Mouse (Mus musculus): ENCODE results near the gene Rnf208. TPM values are rescaled to one million over a fixed set of nuclear protein-coding genes. Genes with fewer than 3 reads are reported as not detected.
A peak's percentile ranks its signal among the peaks of the same experiment; 100 is the strongest.

The Rnf208 gene
- polyA plus RNA-seq, 1 experiment from 2014 or later, result 47.5 TPM

DNA sequence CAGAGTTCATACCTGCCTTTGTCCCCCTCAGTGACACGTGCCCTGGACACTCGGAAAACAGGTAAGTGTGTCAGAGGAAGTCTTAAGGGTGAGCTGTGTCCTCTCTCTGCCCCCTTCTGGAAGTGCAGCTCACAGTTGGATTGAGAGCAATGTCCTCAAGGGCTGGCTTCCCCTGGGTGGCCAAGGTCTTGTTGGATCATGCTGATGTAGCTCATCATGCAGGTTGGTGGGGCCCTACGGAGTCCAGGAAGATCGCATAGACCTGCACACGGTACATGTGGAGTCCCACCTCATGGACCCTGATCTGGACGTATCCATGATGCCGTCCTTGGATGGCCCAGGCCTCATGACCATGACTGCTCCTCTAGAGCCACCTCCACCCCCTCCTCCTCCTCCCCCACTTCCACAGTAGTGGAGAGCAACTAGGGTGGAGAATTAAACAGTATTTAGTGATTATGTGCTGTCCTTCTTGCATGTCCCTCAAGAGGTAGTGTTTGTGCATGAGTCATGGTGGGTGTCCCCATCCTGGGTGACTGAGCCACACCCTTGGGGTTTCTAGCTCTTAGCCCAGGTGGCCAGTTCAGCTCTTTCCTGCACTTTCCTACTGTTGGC is 46.8 kb downstream of the Rnf208 start:
- WGBS, result 81% methylated on average over 7 of the region's 7 CpGs
- ATAC-seq (ENCODE audit: low FRiP score, low read depth), result no peak

DNA sequence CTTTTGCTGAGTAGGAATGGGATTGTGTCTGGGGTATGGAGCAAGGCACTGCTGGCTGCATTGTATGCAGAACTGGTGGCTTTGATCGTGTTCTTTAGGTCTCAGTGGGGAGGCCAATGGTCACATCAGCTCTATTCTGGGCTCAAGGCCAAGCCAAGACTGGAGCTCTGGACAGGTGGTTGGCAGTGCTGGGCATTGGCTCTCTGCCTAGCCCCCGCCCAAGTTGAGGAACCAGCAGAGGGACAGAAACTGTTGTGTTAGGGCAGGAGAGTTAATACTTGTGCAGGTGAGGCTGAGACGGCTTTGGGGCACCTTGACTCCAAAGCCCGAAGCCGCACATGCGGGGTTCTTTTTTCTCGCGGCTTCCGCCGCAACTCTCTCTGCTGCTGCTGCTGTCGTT is 47.6 kb downstream of the Rnf208 start, which contains the start of gene Lrrc26:
Gene Lrrc26, plus strand, starts transcription at position 265 of the 400 bp plus-strand sequence.
- Histone ChIP-seq H3K9ac (no peak within 1 kb of the TSS), H3K4me2 (replicated peaks) (peak within 1 kb of the TSS; percentile 38), H3K36me3 (peaks cover 16% of the 10 kb centered on the region), H3K4me1 (peaks cover 23% of the 10 kb centered on the region), H3K9me3 (no peaks in the 10 kb centered on the region), H3K4me3 (peak within 1 kb of the TSS; percentile 13; the same call in 1 of the 2 replicates), H3K27me3 (replicated peaks) (peaks cover 69% of the 10 kb centered on the region), H3K27ac (no peak within 1 kb of the TSS)
- WGBS, result 12% methylated on average over 11 of the region's 11 CpGs
- ATAC-seq (ENCODE audit: low FRiP score, low read depth), result no peak

More for the DNA sequence above, 46.8 kb downstream of the Rnf208 start:
- Histone ChIP-seq H3K36me3 (peaks cover 24% of the 10 kb centered on the region), H3K4me1 (peaks cover 23% of the 10 kb centered on the region), H3K9me3 (no peaks in the 10 kb centered on the region), H3K9ac (no peak overlapping the region), H3K4me3 (no peak overlapping the region), H3K27me3 (replicated peaks) (peaks cover 62% of the 10 kb centered on the region), H3K4me2 (replicated peaks) (no peak overlapping the region), H3K27ac (no peak overlapping the region)

GRCm38 (mm10) chr2:25290101-25290815 is 48.2 kb downstream of the Rnf208 start:
- no peak overlapping the region for H3K27ac ChIP-seq
- 2% methylated on average over 54 of the region's 54 CpGs for WGBS
- peak overlapping the region; percentile 5; the same call in 1 of the 2 replicates for H3K4me3 ChIP-seq
- H3K4me1 ChIP-seq, result peaks cover 23% of the 10 kb centered on the region
- H3K4me2 ChIP-seq (replicated peaks), result peak overlapping the region; percentile 38
- peaks cover 75% of the 10 kb centered on the region for H3K27me3 ChIP-seq (replicated peaks)
- no peak overlapping the region for H3K9ac ChIP-seq
- ATAC-seq (ENCODE audit: low FRiP score, low read depth), result no peak
- peaks cover 10% of the 10 kb centered on the region for H3K36me3 ChIP-seq
- no peaks in the 10 kb centered on the region for H3K9me3 ChIP-seq

DNA sequence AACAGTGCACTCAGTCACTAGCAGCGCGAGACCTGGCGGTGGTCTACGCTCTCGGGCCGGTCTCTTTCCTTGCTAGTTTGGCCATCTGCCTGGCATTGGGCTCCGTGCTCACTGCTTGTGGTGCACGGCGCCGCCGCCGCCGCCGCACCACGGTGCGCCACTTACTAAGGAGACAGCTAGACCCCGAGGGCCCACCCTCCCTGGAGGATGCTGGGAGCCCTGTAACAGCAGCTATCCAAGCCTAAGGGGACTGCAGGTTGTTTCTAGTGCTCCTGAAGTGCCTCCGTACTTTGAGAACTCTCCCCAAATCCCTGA is 48.7 kb downstream of the Rnf208 start:
- Histone ChIP-seq H3K9ac (no peak overlapping the region), H3K4me2 (replicated peaks) (peak overlapping the region; percentile 38), H3K4me1 (peaks cover 23% of the 10 kb centered on the region), H3K27me3 (replicated peaks) (peaks cover 81% of the 10 kb centered on the region), H3K27ac (no peak overlapping the region), H3K36me3 (peaks cover 5% of the 10 kb centered on the region), H3K9me3 (no peaks in the 10 kb centered on the region), H3K4me3 (peak overlapping the region; percentile 13; the same call in 1 of the 2 replicates)
- 1% methylated on average over 18 of the region's 18 CpGs for WGBS
- ATAC-seq (ENCODE audit: low FRiP score, low read depth), result no peak

GRCm38 (mm10) chr2:25291184-25292053 is 49.4 kb downstream of the Rnf208 start:
- 0 out of 2 replicates have a peak, but pooled peaks cover under 1% of the 10 kb centered on the region for H3K36me3 ChIP-seq
- H3K4me3 ChIP-seq, result peak overlapping the region; percentile 29; the same call in 1 of the 2 replicates
- 0 out of 2 replicates have a peak overlapping the region, but pooled peaks have one; percentile 33 for H3K9ac ChIP-seq
- peak overlapping the region; percentile 55 for H3K4me2 ChIP-seq (replicated peaks)
- no peak overlapping the region for H3K27ac ChIP-seq
- H3K4me1 ChIP-seq, result peaks cover 23% of the 10 kb centered on the region
- WGBS, result 5% methylated on average over 32 of the region's 32 CpGs
- ATAC-seq (ENCODE audit: low FRiP score, low read depth), result no peak
- H3K9me3 ChIP-seq, result no peaks in the 10 kb centered on the region
- H3K27me3 ChIP-seq (replicated peaks), result peaks cover 86% of the 10 kb centered on the region

DNA sequence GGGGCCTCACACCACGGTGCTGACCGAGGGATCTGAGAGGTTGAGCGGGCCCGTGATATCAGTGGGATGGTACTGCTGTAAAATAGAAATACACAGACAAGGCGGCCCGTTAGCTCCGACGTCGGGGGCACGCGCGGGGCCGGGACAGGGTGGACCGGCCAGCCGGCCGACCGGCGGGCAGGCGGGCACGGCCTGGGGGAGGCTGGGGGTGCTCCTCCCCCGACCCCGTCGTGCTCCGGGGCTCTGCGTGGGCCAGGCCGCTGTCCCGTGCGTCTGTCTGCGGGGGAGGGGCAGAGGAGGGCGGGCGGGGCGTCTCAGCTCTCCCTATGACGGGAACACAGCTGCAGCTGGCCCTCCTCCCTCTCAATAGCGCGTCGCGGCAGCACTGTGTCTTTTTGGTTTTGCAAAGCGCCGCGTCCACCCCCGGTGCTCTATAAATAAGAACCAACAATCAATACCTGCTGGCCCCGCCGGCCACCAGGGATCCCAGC is 50.0 kb downstream of the Rnf208 start:
- H3K9me3 ChIP-seq, result no peaks in the 10 kb centered on the region
- H3K9ac ChIP-seq, result 0 out of 2 replicates have a peak overlapping the region, but pooled peaks have one; percentile 33
- H3K4me3 ChIP-seq, result peak overlapping the region; percentile 29
- peak; percentile 19 for ATAC-seq (ENCODE audit: low FRiP score, low read depth)
- H3K4me2 ChIP-seq (replicated peaks), result peak overlapping the region; percentile 55
- 5% methylated on average over 42 of the region's 43 CpGs for WGBS
- H3K27me3 ChIP-seq (replicated peaks), result peaks cover 92% of the 10 kb centered on the region
- no peak overlapping the region for H3K27ac ChIP-seq
- H3K36me3 ChIP-seq, result no peaks in the 10 kb centered on the region
- H3K4me1 ChIP-seq, result peaks cover 23% of the 10 kb centered on the region

GRCm38 (mm10) chr2:25292856-25293255 is 50.8 kb downstream of the Rnf208 start:
- 0 out of 2 replicates have a peak, but pooled peaks have one; percentile 5 for ATAC-seq (ENCODE audit: low FRiP score, low read depth)
- peak overlapping the region; percentile 55; the same call in 1 of the 2 replicates for H3K4me2 ChIP-seq (replicated peaks)
- 0 out of 2 replicates have a peak overlapping the region, but pooled peaks have one; percentile 29 for H3K4me3 ChIP-seq
- H3K36me3 ChIP-seq, result no peaks in the 10 kb centered on the region
- no peaks in the 10 kb centered on the region for H3K9me3 ChIP-seq
- H3K27ac ChIP-seq, result no peak overlapping the region
- H3K4me1 ChIP-seq, result peaks cover 23% of the 10 kb centered on the region
- H3K9ac ChIP-seq, result no peak overlapping the region
- WGBS, result 3% methylated on average over 1 of the region's 1 CpGs
- peaks cover 95% of the 10 kb centered on the region for H3K27me3 ChIP-seq (replicated peaks)

GRCm38 (mm10) chr2:25293706-25294105 is 51.7 kb downstream of the Rnf208 start:
- peaks cover 23% of the 10 kb centered on the region for H3K4me1 ChIP-seq
- no peak overlapping the region for H3K4me3 ChIP-seq
- no peak overlapping the region for H3K4me2 ChIP-seq (replicated peaks)
- peaks cover 87% of the 10 kb centered on the region for H3K27me3 ChIP-seq (replicated peaks)
- H3K36me3 ChIP-seq, result no peaks in the 10 kb centered on the region
- H3K9me3 ChIP-seq, result no peaks in the 10 kb centered on the region
- WGBS, result 77% methylated on average over 9 of the region's 9 CpGs
- no peak overlapping the region for H3K27ac ChIP-seq
- no peak for ATAC-seq (ENCODE audit: low FRiP score, low read depth)
- no peak overlapping the region for H3K9ac ChIP-seq

Other genes starting within 250 kb of the Rnf208 start
- gene Nsmf, start 187.9 kb upstream of the Rnf208 start, polyA plus RNA-seq (2016; fragmentation: Nextera tagmentation; extraction: Ambion mirVana), result 114 and 120 TPM in 2 replicates
- gene Entpd8, start 162.0 kb upstream of the Rnf208 start, polyA plus RNA-seq (2016; fragmentation: Nextera tagmentation; extraction: Ambion mirVana), result not detected in 2 replicates
- gene Noxa1, start 147.1 kb upstream of the Rnf208 start, polyA plus RNA-seq (2016; fragmentation: Nextera tagmentation; extraction: Ambion mirVana), result not detected in 2 replicates
- 96.8 and 97.4 TPM in 2 replicates for gene Nrarp, start 61.5 kb upstream of the Rnf208 start, polyA plus RNA-seq (2016; fragmentation: Nextera tagmentation; extraction: Ambion mirVana)
- 1.5 and 1.8 TPM in 2 replicates for gene Tor4a, start 45.4 kb upstream of the Rnf208 start, polyA plus RNA-seq (2016; fragmentation: Nextera tagmentation; extraction: Ambion mirVana)
- gene Nelfb, start 30.8 kb upstream of the Rnf208 start, polyA plus RNA-seq (2016; fragmentation: Nextera tagmentation; extraction: Ambion mirVana), result 104 and 106 TPM in 2 replicates
- not detected in 2 replicates for gene Stpg3, start 27.6 kb upstream of the Rnf208 start, polyA plus RNA-seq (2016; fragmentation: Nextera tagmentation; extraction: Ambion mirVana)
- not detected in 2 replicates for gene Fam166a, start 23.5 kb upstream of the Rnf208 start, polyA plus RNA-seq (2016; fragmentation: Nextera tagmentation; extraction: Ambion mirVana)
- 424 and 437 TPM in 2 replicates for gene Tubb4b, start 17.6 kb upstream of the Rnf208 start, polyA plus RNA-seq (2016; fragmentation: Nextera tagmentation; extraction: Ambion mirVana)
- not detected in 2 replicates for gene Slc34a3, start 7.9 kb upstream of the Rnf208 start, polyA plus RNA-seq (2016; fragmentation: Nextera tagmentation; extraction: Ambion mirVana)
- gene Rnf224, start 5.5 kb upstream of the Rnf208 start, polyA plus RNA-seq (2016; fragmentation: Nextera tagmentation; extraction: Ambion mirVana), result not detected in 2 replicates
- gene Cysrt1, start 197 bp downstream of the Rnf208 start, polyA plus RNA-seq (2016; fragmentation: Nextera tagmentation; extraction: Ambion mirVana), result 0.30 TPM in 1 of 2 replicates, not detected in the other
- 5.2 and 6.4 TPM in 2 replicates for gene AL732309.1, start 4.6 kb downstream of the Rnf208 start, polyA plus RNA-seq (2016; fragmentation: Nextera tagmentation; extraction: Ambion mirVana)
- 20.3 and 22.4 TPM in 2 replicates for gene Tmem203, start 13.2 kb downstream of the Rnf208 start, polyA plus RNA-seq (2016; fragmentation: Nextera tagmentation; extraction: Ambion mirVana)
- 14.4 and 15.2 TPM in 2 replicates for gene Tprn, start 20.4 kb downstream of the Rnf208 start, polyA plus RNA-seq (2016; fragmentation: Nextera tagmentation; extraction: Ambion mirVana)
- gene Ssna1, start 30.2 kb downstream of the Rnf208 start, polyA plus RNA-seq (2016; fragmentation: Nextera tagmentation; extraction: Ambion mirVana), result 201 and 204 TPM in 2 replicates
- gene Anapc2, start 30.2 kb downstream of the Rnf208 start, polyA plus RNA-seq (2016; fragmentation: Nextera tagmentation; extraction: Ambion mirVana), result 142 and 144 TPM in 2 replicates
- gene Tmem210, start 45.9 kb downstream of the Rnf208 start, polyA plus RNA-seq (2016; fragmentation: Nextera tagmentation; extraction: Ambion mirVana), result not detected in 2 replicates
- not detected in 2 replicates for gene Lrrc26, start 47.7 kb downstream of the Rnf208 start, polyA plus RNA-seq (2016; fragmentation: Nextera tagmentation; extraction: Ambion mirVana)
- gene Grin1, start 76.9 kb downstream of the Rnf208 start, polyA plus RNA-seq (2016; fragmentation: Nextera tagmentation; extraction: Ambion mirVana), result 8.1 and 11.3 TPM in 2 replicates
- gene Man1b1, start 90.1 kb downstream of the Rnf208 start, polyA plus RNA-seq (2016; fragmentation: Nextera tagmentation; extraction: Ambion mirVana), result 70.3 and 71.7 TPM in 2 replicates
- 21.2 and 24.5 TPM in 2 replicates for gene Dpp7, start 114.1 kb downstream of the Rnf208 start, polyA plus RNA-seq (2016; fragmentation: Nextera tagmentation; extraction: Ambion mirVana)
- gene Uap1l1, start 123.4 kb downstream of the Rnf208 start, polyA plus RNA-seq (2016; fragmentation: Nextera tagmentation; extraction: Ambion mirVana), result 5.6 and 7.2 TPM in 2 replicates
- gene Sapcd2, start 130.1 kb downstream of the Rnf208 start, polyA plus RNA-seq (2016; fragmentation: Nextera tagmentation; extraction: Ambion mirVana), result 38.1 and 39.5 TPM in 2 replicates
- 0.75 and 1.5 TPM in 2 replicates for gene Entpd2, start 153.6 kb downstream of the Rnf208 start, polyA plus RNA-seq (2016; fragmentation: Nextera tagmentation; extraction: Ambion mirVana)
- 241 and 266 TPM in 2 replicates for gene Npdc1, start 157.1 kb downstream of the Rnf208 start, polyA plus RNA-seq (2016; fragmentation: Nextera tagmentation; extraction: Ambion mirVana)
- 0.09 and 0.29 TPM in 2 replicates for gene Fut7, start 181.0 kb downstream of the Rnf208 start, polyA plus RNA-seq (2016; fragmentation: Nextera tagmentation; extraction: Ambion mirVana)
- gene Abca2, start 186.4 kb downstream of the Rnf208 start, polyA plus RNA-seq (2016; fragmentation: Nextera tagmentation; extraction: Ambion mirVana), result 10.0 and 10.2 TPM in 2 replicates
- 1.7 and 2.3 TPM in 2 replicates for gene Clic3, start 214.6 kb downstream of the Rnf208 start, polyA plus RNA-seq (2016; fragmentation: Nextera tagmentation; extraction: Ambion mirVana)
- gene Paxx, start 218.8 kb downstream of the Rnf208 start, polyA plus RNA-seq (2016; fragmentation: Nextera tagmentation; extraction: Ambion mirVana), result 49.5 and 52.5 TPM in 2 replicates
- 1.1 and 1.4 TPM in 2 replicates for gene Ptgds, start 227.8 kb downstream of the Rnf208 start, polyA plus RNA-seq (2016; fragmentation: Nextera tagmentation; extraction: Ambion mirVana)

All from neural tube, embryonic 12.5 days (tissue).